Mouse (Mus musculus): ENCODE measurements around the gene Fam43a. TPM values are rescaled to one million over a fixed set of nuclear protein-coding genes. Genes with fewer than 3 reads are reported as not detected.

Gene Fam43a
- 15.9 and 17.4 TPM in 2 replicates for polyA plus RNA-seq (2015; fragmentation: Nextera tagmentation; extraction: Ambion mirVana)

GRCm38 (mm10) chr16:30599491-30600268 is at the start of gene Fam43a:
Gene Fam43a (plus strand): TSS chr16:30599723.
- peak within 1 kb of the TSS; percentile 58 for H3K27ac ChIP-seq
- H3K36me3 ChIP-seq (replicated peaks) = no peaks in the 10 kb centered on the region
- WGBS = under 1% methylated on average over 63 of the region's 63 CpGs
- peaks cover 27% of the 10 kb centered on the region for H3K27me3 ChIP-seq (replicated peaks)
- H3K4me2 ChIP-seq = peak within 1 kb of the TSS; percentile 97
- no peaks in the 10 kb centered on the region for H3K9me3 ChIP-seq
- ATAC-seq (replicated peaks) = peak; percentile 71
- H3K4me1 ChIP-seq = peaks cover 45% of the 10 kb centered on the region
- H3K9ac ChIP-seq = peak within 1 kb of the TSS; percentile 65
- H3K4me3 ChIP-seq = peak within 1 kb of the TSS; percentile 55

DNA sequence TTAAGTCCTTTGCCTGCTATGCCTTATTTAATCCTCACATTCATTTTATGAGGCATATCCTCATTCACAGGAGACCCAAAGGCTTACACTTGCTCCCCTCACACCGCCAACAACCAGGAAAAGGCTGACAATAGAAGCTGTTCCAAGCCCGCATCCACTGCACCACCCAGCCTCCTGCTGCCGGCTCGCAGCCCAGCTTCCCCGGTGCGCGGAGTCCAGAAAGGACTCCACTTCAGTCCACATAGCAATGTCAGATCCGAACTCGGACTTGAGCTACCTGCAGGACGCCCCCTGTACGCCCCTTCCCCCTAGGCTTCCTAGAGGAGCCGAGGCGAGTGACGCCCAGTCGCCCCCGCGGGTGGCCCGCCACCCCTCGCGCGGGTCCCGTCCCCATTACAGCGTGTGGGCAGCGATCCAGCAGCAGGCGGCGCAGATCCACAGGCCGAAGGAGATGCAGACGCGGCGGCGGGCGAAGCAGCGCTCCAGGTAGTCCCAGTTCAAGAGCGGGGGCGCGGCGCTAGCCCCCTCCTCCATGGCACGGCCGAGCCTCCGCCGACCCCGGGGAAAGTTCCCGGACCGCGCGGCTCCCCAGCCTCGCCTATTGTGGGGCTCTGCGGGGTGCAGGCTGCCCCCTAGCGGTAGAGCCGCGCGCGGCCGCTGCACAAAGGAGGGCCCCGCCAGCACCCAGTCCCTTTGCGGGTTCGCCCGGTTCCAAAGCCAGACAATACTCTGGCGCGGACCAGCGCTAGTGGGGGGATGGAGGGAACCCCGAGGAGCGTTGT is 49.4 kb upstream of the Fam43a start:
- Histone ChIP-seq H3K4me2 (peak overlapping the region; percentile 70), H3K27me3 (replicated peaks) (no peaks in the 10 kb centered on the region), H3K27ac (peak overlapping the region; percentile 86), H3K9me3 (no peaks in the 10 kb centered on the region), H3K4me1 (peaks cover 22% of the 10 kb centered on the region), H3K4me3 (peak overlapping the region; percentile 67), H3K36me3 (replicated peaks) (peaks cover 6% of the 10 kb centered on the region), H3K9ac (peak overlapping the region; percentile 89)
- WGBS = under 1% methylated on average over 61 of the region's 63 CpGs
- peak; percentile 92 for ATAC-seq (replicated peaks)

DNA sequence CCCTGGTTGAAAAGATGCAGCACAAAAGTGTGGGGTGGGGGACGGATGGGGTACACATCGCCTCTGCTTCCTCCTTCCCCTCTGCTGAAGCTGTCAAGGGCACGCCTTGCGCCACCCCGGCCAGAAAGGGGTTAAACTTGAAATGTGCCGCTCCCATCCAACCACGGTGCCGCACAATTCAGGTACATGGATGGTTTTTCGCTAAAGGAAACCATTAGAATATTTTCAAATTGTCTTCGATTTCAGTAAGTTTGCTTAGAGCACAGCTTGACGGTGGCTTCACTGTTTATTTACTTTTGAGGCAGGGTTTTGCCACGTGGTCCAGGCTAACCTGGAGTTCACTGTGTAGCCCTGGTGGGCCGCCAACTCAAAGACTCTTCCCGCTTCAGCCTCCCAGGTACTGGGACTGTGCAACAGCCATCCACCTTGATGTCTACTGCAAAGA is 48.8 kb upstream of the Fam43a start, which contains the start of gene Tmem44:
TSS of gene Tmem44 (minus strand) at position 95 of the 445 bp plus-strand sequence.
- Histone ChIP-seq H3K9me3 (no peaks in the 10 kb centered on the region), H3K27me3 (replicated peaks) (no peaks in the 10 kb centered on the region), H3K36me3 (replicated peaks) (peaks cover 6% of the 10 kb centered on the region), H3K4me3 (peak within 1 kb of the TSS; percentile 67), H3K4me1 (peaks cover 22% of the 10 kb centered on the region), H3K4me2 (peak within 1 kb of the TSS; percentile 70), H3K27ac (peak within 1 kb of the TSS; percentile 86), H3K9ac (peak within 1 kb of the TSS; percentile 89)
- ATAC-seq (replicated peaks) = peak; percentile 75
- WGBS = 5% methylated on average over 14 of the region's 14 CpGs

- Histone ChIP-seq H3K36me3 (replicated peaks) (peaks cover 5% of the 10 kb centered on the region; the same call in 1 of the 2 replicates), H3K4me3 (no peak overlapping the region), H3K4me2 (no peak overlapping the region), H3K9ac (no peak overlapping the region), H3K27me3 (replicated peaks) (no peaks in the 10 kb centered on the region), H3K27ac (peak overlapping the region; percentile 66), H3K9me3 (no peaks in the 10 kb centered on the region), H3K4me1 (peaks cover 21% of the 10 kb centered on the region)
- ATAC-seq (replicated peaks) = 0 out of 2 replicates have a peak, but pooled peaks have one; percentile 2
- 27% methylated on average over 11 of the region's 11 CpGs for WGBS
These were observed 46.7 kb upstream of the Fam43a start for GRCm38 (mm10) chr16:30552621-30553338.

DNA sequence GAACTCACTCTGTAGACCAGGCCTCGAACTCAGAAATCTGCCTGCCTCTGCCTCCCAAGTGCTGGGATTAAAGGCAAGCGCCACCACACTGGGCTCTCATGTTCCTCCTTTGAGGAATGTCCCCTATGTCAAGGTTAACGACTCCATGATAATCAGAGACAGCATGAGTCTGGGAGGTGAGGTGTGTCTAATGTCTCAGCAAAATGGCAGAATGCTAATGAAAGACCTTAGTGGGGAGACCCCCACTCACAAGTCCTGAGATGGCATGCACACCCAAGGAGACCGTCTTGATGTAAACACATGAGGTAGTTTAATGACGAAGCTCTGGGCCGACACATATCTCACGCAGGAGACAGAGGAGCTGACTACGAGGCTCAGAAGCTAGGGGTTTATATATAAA is 45.4 kb upstream of the Fam43a start:
- Histone ChIP-seq H3K4me2 (no peak overlapping the region), H3K4me3 (no peak overlapping the region), H3K27me3 (replicated peaks) (no peaks in the 10 kb centered on the region), H3K27ac (no peak overlapping the region), H3K36me3 (replicated peaks) (peaks cover 10% of the 10 kb centered on the region), H3K9me3 (no peaks in the 10 kb centered on the region), H3K9ac (no peak overlapping the region), H3K4me1 (peaks cover 9% of the 10 kb centered on the region)
- ATAC-seq (replicated peaks) = no peak
- WGBS = 98% methylated on average over 8 of the region's 8 CpGs

- WGBS = 93% methylated on average over 5 of the region's 5 CpGs
- ATAC-seq (replicated peaks) = no peak
- H3K36me3 ChIP-seq (replicated peaks) = peaks cover 26% of the 10 kb centered on the region
These were observed 40.1 kb upstream of the Fam43a start for GRCm38 (mm10) chr16:30559312-30559992.

GRCm38 (mm10) chr16:30560601-30561000 is 38.9 kb upstream of the Fam43a start:
- Histone ChIP-seq H3K4me3 (no peak overlapping the region), H3K9me3 (no peaks in the 10 kb centered on the region), H3K9ac (no peak overlapping the region), H3K4me2 (no peak overlapping the region), H3K27ac (no peak overlapping the region), H3K4me1 (no peaks in the 10 kb centered on the region), H3K36me3 (replicated peaks) (peaks cover 35% of the 10 kb centered on the region), H3K27me3 (replicated peaks) (no peaks in the 10 kb centered on the region)
- no peak for ATAC-seq (replicated peaks)
- WGBS = 90% methylated on average over 4 of the region's 4 CpGs

More at GRCm38 (mm10) chr16:30559312-30559992, 40.1 kb upstream of the Fam43a start:
- H3K9ac ChIP-seq = no peak overlapping the region
- H3K9me3 ChIP-seq = no peaks in the 10 kb centered on the region
- H3K27ac ChIP-seq = no peak overlapping the region
- H3K4me3 ChIP-seq = no peak overlapping the region
- H3K27me3 ChIP-seq (replicated peaks) = no peaks in the 10 kb centered on the region
- no peak overlapping the region for H3K4me2 ChIP-seq
- no peaks in the 10 kb centered on the region for H3K4me1 ChIP-seq

GRCm38 (mm10) chr16:30565631-30566030 is 33.9 kb upstream of the Fam43a start:
- Histone ChIP-seq H3K27ac (no peak overlapping the region), H3K9ac (no peak overlapping the region), H3K36me3 (replicated peaks) (peaks cover 57% of the 10 kb centered on the region), H3K9me3 (no peaks in the 10 kb centered on the region), H3K4me3 (no peak overlapping the region), H3K4me2 (no peak overlapping the region), H3K27me3 (replicated peaks) (no peaks in the 10 kb centered on the region), H3K4me1 (no peaks in the 10 kb centered on the region)
- WGBS = 93% methylated on average over 6 of the region's 6 CpGs
- ATAC-seq (replicated peaks) = no peak

- no peaks in the 10 kb centered on the region for H3K9me3 ChIP-seq
- no peak overlapping the region for H3K27ac ChIP-seq
- no peaks in the 10 kb centered on the region for H3K4me1 ChIP-seq
- peaks cover 73% of the 10 kb centered on the region for H3K36me3 ChIP-seq (replicated peaks)
- ATAC-seq (replicated peaks) = no peak
- no peak overlapping the region for H3K9ac ChIP-seq
- no peaks in the 10 kb centered on the region for H3K27me3 ChIP-seq (replicated peaks)
- H3K4me3 ChIP-seq = no peak overlapping the region
- no peak overlapping the region for H3K4me2 ChIP-seq
- WGBS = 92% methylated on average over 4 of the region's 4 CpGs
These were observed 29.4 kb upstream of the Fam43a start for GRCm38 (mm10) chr16:30570173-30570572.

DNA sequence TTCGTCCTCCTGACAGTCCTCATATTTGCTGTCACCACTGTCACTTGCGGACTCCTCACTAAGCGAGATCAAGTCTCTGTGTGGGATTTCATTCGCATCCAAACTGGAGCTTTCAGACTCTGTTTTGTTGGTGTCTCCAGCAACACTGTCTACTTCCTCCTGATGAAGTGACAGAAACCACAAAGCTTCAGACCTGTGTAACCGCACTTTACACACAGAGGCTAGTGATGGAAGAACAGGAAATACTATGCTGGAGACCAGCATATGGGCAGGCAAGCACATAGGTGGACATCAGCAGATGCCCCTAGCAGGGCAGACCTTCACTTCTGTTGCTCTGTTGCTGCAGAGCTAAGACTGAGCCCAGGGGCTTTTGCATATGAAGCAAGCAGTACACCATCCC is 28.1 kb upstream of the Fam43a start:
- WGBS = 99% methylated on average over 5 of the region's 5 CpGs
- no peak for ATAC-seq (replicated peaks)
- H3K36me3 ChIP-seq (replicated peaks) = peaks cover 74% of the 10 kb centered on the region

GRCm38 (mm10) chr16:30572239-30572638 is 27.3 kb upstream of the Fam43a start:
- H3K27ac ChIP-seq = no peak overlapping the region
- H3K9ac ChIP-seq = no peak overlapping the region
- H3K4me1 ChIP-seq = no peaks in the 10 kb centered on the region
- no peak for ATAC-seq (replicated peaks)
- peaks cover 79% of the 10 kb centered on the region for H3K36me3 ChIP-seq (replicated peaks)
- no peaks in the 10 kb centered on the region for H3K27me3 ChIP-seq (replicated peaks)
- H3K4me3 ChIP-seq = no peak overlapping the region
- H3K9me3 ChIP-seq = no peaks in the 10 kb centered on the region
- 66% methylated on average over 4 of the region's 4 CpGs for whole genome bisulfite sequencing
- no peak overlapping the region for H3K4me2 ChIP-seq

More for the DNA sequence above, 28.1 kb upstream of the Fam43a start:
- no peak overlapping the region for H3K9ac ChIP-seq
- H3K4me3 ChIP-seq = no peak overlapping the region
- H3K27me3 ChIP-seq (replicated peaks) = no peaks in the 10 kb centered on the region
- no peaks in the 10 kb centered on the region for H3K9me3 ChIP-seq
- no peaks in the 10 kb centered on the region for H3K4me1 ChIP-seq
- no peak overlapping the region for H3K27ac ChIP-seq
- H3K4me2 ChIP-seq = no peak overlapping the region

All from midbrain, embryonic 15.5 days (tissue).